Mouse (Mus musculus) MEL (cell line): ENCODE measurements around the gene Srp14. TPM values are rescaled to one million over a fixed set of nuclear protein-coding genes. Genes with fewer than 3 reads are reported as not detected.

ENCODE experiments used
- DNase-seq: peaks from one replicate; pipeline ENCODE4 v3.0.0; 2011; ENCODE audit warnings: low read depth, low spot score
- H3K27ac ChIP-seq: 2 replicates; pipeline ENCODE4 v1.5.1; 2012; ENCODE audit warnings: low read depth, mild to moderate bottlenecking, control low read depth, low read length, moderate library complexity; ENCODE audit not compliant: control insufficient read depth
- H3K27me3 ChIP-seq, 2 experiments: fragments of 150-350 bp in 1 of 2; sonication (generic) in 1 of 2; 2 replicates each; pipeline ENCODE4 v1.6.1; 2012; ENCODE audit warnings: low read length in 2 of 2, mild to moderate bottlenecking in 2 of 2, improper control_type of control experiment in 1 of 2, moderate library complexity in 1 of 2; ENCODE audit not compliant: insufficient read depth in 2 of 2, control insufficient read depth in 1 of 2
- H3K36me3 ChIP-seq, 2 experiments: 2 replicates each; pipeline ENCODE4 v1.6.1; 2012 to 2014; ENCODE audit warnings: low read length in 2 of 2, improper control_type of control experiment in 1 of 2, inconsistent platforms in 1 of 2, mild to moderate bottlenecking in 1 of 2; ENCODE audit not compliant: insufficient read depth in 2 of 2, control insufficient read depth in 1 of 2
- H3K4me1 ChIP-seq, 2 experiments: fragments of 150-350 bp in 1 of 2; sonication (generic) in 1 of 2; 2 replicates each; pipeline ENCODE4 v1.6.1; 2012; ENCODE audit warnings: low read length in 2 of 2, improper control_type of control experiment in 1 of 2, mild to moderate bottlenecking in 1 of 2; ENCODE audit not compliant: insufficient read depth in 2 of 2, control insufficient read depth in 1 of 2
- H3K4me3 ChIP-seq, 2 experiments: fragments of 150-350 bp in 1 of 2; sonication (generic) in 1 of 2; 2 replicates each; pipeline ENCODE4 v1.5.1; 2012; ENCODE audit warnings: low read depth in 2 of 2, low read length in 2 of 2, mild to moderate bottlenecking in 2 of 2, moderate library complexity in 2 of 2, control low read depth in 1 of 2, improper control_type of control experiment in 1 of 2; ENCODE audit not compliant: control insufficient read depth in 1 of 2, insufficient read depth in 1 of 2
- H3K79me2 ChIP-seq: 2 replicates; pipeline ENCODE4 v1.6.1; 2012; ENCODE audit warnings: mild to moderate bottlenecking, low read length, moderate library complexity; ENCODE audit not compliant: control insufficient read depth, poor library complexity, insufficient read depth
- H3K9ac ChIP-seq: 2 replicates; pipeline ENCODE4 v1.6.1; 2012; ENCODE audit warnings: low read depth, mild to moderate bottlenecking, control low read depth, low read length, moderate library complexity; ENCODE audit not compliant: control insufficient read depth, poor library complexity, severe bottlenecking
- H3K9me3 ChIP-seq: fragments of 150-350 bp; sonication (generic); replicated peaks from 2 replicates; pipeline ENCODE4 v1.6.1; 2012; ENCODE audit warnings: mild to moderate bottlenecking, low read length, improper control_type of control experiment, moderate library complexity; ENCODE audit not compliant: insufficient read depth
- CHD1 ChIP-seq: IDR thresholded peaks from 2 replicates; pipeline ENCODE4 v1.6.1; 2012; ENCODE audit warnings: low read depth, mild to moderate bottlenecking, inconsistent platforms, low read length, improper control_type of control experiment
- CHD2 ChIP-seq: IDR thresholded peaks from 2 replicates; pipeline ENCODE4 v1.6.1; 2011; ENCODE audit warnings: low read length, improper control_type of control experiment
- ETS1 ChIP-seq: IDR thresholded peaks from 2 replicates; pipeline ENCODE4 v1.6.1; 2012; ENCODE audit warnings: low read depth, mild to moderate bottlenecking, inconsistent platforms, low read length, improper control_type of control experiment, moderate library complexity
- GABPA ChIP-seq: IDR thresholded peaks from 2 replicates; pipeline ENCODE4 v1.6.1; 2012; ENCODE audit warnings: low read depth, mild to moderate bottlenecking, inconsistent platforms, low read length, improper control_type of control experiment, moderate library complexity
- GATA1 ChIP-seq: IDR thresholded peaks from 2 replicates; pipeline ENCODE4 v1.6.1; 2011; ENCODE audit warnings: low read depth, low read length, improper control_type of control experiment
- MAFK ChIP-seq: IDR thresholded peaks from 2 replicates; pipeline ENCODE4 v1.6.1; 2011; ENCODE audit warnings: low read depth, mild to moderate bottlenecking, low read length, improper control_type of control experiment, borderline replicate concordance
- MEF2A ChIP-seq: IDR thresholded peaks from 2 replicates; pipeline ENCODE4 v1.6.1; 2014; ENCODE audit warnings: low read depth, mild to moderate bottlenecking, inconsistent platforms, low read length, improper control_type of control experiment; ENCODE audit not compliant: poor library complexity, insufficient replicate concordance, severe bottlenecking; ENCODE audit errors: extremely low read depth
- MXI1 ChIP-seq: IDR thresholded peaks from 2 replicates; pipeline ENCODE4 v1.6.1; 2011; ENCODE audit warnings: mild to moderate bottlenecking, low read depth, low read length, improper control_type of control experiment
- MYB ChIP-seq: IDR thresholded peaks from 2 replicates; pipeline ENCODE4 v1.6.1; 2011; ENCODE audit warnings: mild to moderate bottlenecking, low read depth, low read length, improper control_type of control experiment
- NRF1 ChIP-seq: IDR thresholded peaks from 2 replicates; pipeline ENCODE4 v1.6.1; 2014; ENCODE audit warnings: low read depth, mild to moderate bottlenecking, inconsistent platforms, low read length, improper control_type of control experiment, moderate library complexity; ENCODE audit not compliant: poor library complexity, insufficient read depth, severe bottlenecking
- POLR2A ChIP-seq, 2 experiments: IDR thresholded peaks; 2 replicates each; pipeline ENCODE4 v1.6.1; 2011 to 2012; ENCODE audit warnings: low read length in 2 of 2, mild to moderate bottlenecking in 2 of 2, control low read depth in 1 of 2, improper control_type of control experiment in 1 of 2, low read depth in 1 of 2, moderate library complexity in 1 of 2; ENCODE audit not compliant: control insufficient read depth in 1 of 2, insufficient read depth in 1 of 2, poor library complexity in 1 of 2
- POLR2AphosphoS5 ChIP-seq: IDR thresholded peaks from 2 replicates; pipeline ENCODE4 v1.6.1; 2012; ENCODE audit warnings: low read depth, borderline replicate concordance, mild to moderate bottlenecking, inconsistent platforms, low read length, moderate library complexity, mixed read lengths
- RAD21 ChIP-seq: IDR thresholded peaks from 2 replicates; pipeline ENCODE4 v1.6.1; 2011; ENCODE audit warnings: mild to moderate bottlenecking, low read depth, low read length, improper control_type of control experiment
- SIN3A ChIP-seq: IDR thresholded peaks from 2 replicates; pipeline ENCODE4 v1.6.1; 2012; ENCODE audit warnings: low read length, improper control_type of control experiment, inconsistent platforms
- SMC3 ChIP-seq: IDR thresholded peaks from 2 replicates; pipeline ENCODE4 v1.6.1; 2011; ENCODE audit warnings: low read depth, low read length, improper control_type of control experiment
- TAL1 ChIP-seq: IDR thresholded peaks from 2 replicates; pipeline ENCODE4 v1.6.1; 2012; ENCODE audit warnings: mild to moderate bottlenecking, inconsistent platforms, low read length, moderate library complexity, mixed read lengths
- USF1 ChIP-seq: IDR thresholded peaks from 2 replicates; pipeline ENCODE4 v1.6.1; 2014; ENCODE audit warnings: low read depth, mild to moderate bottlenecking, inconsistent platforms, low read length, improper control_type of control experiment, moderate library complexity
- ZC3H11A ChIP-seq: IDR thresholded peaks from 2 replicates; pipeline ENCODE4 v1.6.1; 2012; ENCODE audit warnings: low read depth, mild to moderate bottlenecking, inconsistent platforms, low read length, improper control_type of control experiment
- ZKSCAN1 ChIP-seq: IDR thresholded peaks from 2 replicates; pipeline ENCODE4 v1.6.1; 2012; ENCODE audit warnings: low read depth, mild to moderate bottlenecking, inconsistent platforms, low read length, improper control_type of control experiment, moderate library complexity
- polyA plus RNA-seq, 2 experiments: library from polyadenylated mRNA; stranded (reverse) in 1 of 2; unstranded in 1 of 2; fragments of >175 nt in 1 of 2; fragments of >200 nt in 1 of 2; gene quantifications; 2 replicates each; pipeline versions ENCODE4 v1.2.1 to v1.2.4; 2012; ENCODE audit warnings: low replicate concordance in 2 of 2, low read depth in 1 of 2; ENCODE audit not compliant: insufficient read length in 2 of 2, insufficient read depth in 1 of 2, missing spikeins in 1 of 2
- total RNA-seq: library from RNA; depleted of rRNA; stranded (reverse); fragments of 300-350 nt; gene quantifications from 2 replicates; pipeline ENCODE4 v1.2.3, GENCODE M21; 2012

Gene Srp14
- total and polyA plus RNA-seq, 3 experiments, result 235 to 272 TPM; not detected in 1

DNA sequence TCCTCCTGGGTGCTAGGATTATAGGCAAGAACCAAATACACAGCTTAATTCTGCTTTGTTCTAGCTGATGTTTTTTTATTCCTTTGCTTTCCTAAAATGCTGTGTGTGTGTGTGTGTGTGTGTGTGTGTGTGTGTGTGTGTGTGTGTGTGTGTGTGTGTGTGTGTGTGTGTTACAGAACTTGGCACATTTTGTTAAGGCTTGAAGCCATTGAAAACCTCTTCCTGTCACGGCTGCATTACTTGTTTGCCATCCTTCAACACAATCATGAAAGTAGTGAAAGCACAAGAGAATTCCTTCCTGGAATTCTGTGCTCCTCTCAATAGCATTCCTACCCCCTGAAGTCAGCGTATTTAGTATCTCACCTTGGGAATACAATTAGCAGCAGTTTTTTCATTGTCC, 13.6 kb downstream of the Srp14 start:
- Histone ChIP-seq H3K9ac (no peak overlapping the region), H3K4me1 (no peaks in the 10 kb centered on the region), H3K27ac (no peak overlapping the region), H3K79me2 (no peaks in the 10 kb centered on the region), H3K9me3 (no peaks in the 10 kb centered on the region), H3K36me3 (peaks cover 0 to 3% of the 10 kb centered on the region in 2 experiments; a peak in 1 of 4 replicates), H3K27me3 (no peaks in the 10 kb centered on the region), H3K4me3 (no peak overlapping the region)
- DNase-seq, result no peak
- TF ChIP-seq MEF2A, result no peak
- TF ChIP-seq TAL1, result no peak
- TF ChIP-seq ZC3H11A, result no peak
- TF ChIP-seq ETS1, result no peak
- TF ChIP-seq CHD1, result no peak
- TF ChIP-seq MAFK, result no peak
- TF ChIP-seq CHD2, result no peak
- no peak for TF ChIP-seq SIN3A
- no peak for TF ChIP-seq SMC3
- TF ChIP-seq ZKSCAN1, result no peak
- TF ChIP-seq USF1, result no peak
- no peak for TF ChIP-seq NRF1
- no peak for TF ChIP-seq MXI1
- no peak for TF ChIP-seq POLR2A (IDR thresholded peaks at IDR 0.05; ENCODE audit: control insufficient read depth in 1 of 2, insufficient read depth in 1 of 2, low read depth in 1 of 2, low read length in 2 of 2, poor library complexity in 1 of 2)

DNA sequence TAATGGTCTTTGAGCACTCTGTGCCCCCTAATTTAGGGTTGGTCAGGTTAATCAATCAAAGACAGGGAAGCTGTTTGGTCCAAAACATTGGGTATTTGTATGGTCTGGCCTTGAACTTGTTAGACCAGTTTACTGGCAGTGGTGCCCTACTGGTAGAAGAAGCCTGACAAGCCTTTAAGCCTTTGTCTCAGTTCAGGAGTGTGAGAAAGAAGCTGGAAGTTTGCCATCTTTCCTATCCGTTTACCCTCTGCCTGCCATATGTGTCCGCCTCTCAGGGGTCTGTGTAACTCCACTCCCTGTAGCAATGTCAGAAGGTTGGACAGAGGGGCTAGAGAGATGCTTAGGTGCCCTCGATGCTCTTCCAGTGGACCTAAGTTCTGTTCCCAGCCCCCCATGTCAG, 15.1 kb downstream of the Srp14 start:
- Histone ChIP-seq H3K27me3 (no peaks in the 10 kb centered on the region), H3K79me2 (no peaks in the 10 kb centered on the region), H3K9ac (no peak overlapping the region), H3K4me3 (no peak overlapping the region), H3K27ac (no peak overlapping the region), H3K36me3 (peaks cover 0 to 3% of the 10 kb centered on the region in 2 experiments; a peak in 1 of 4 replicates), H3K4me1 (no peaks in the 10 kb centered on the region), H3K9me3 (no peaks in the 10 kb centered on the region)
- no peak for DNase-seq
- TF ChIP-seq ZKSCAN1 (no peak), GABPA (no peak), CHD1 (no peak)

- no peaks in the 10 kb centered on the region for H3K4me1 ChIP-seq
- H3K4me3 ChIP-seq, result no peak overlapping the region
- H3K36me3 ChIP-seq, result no peaks in the 10 kb centered on the region; a peak in 1 of 4 replicates
- H3K79me2 ChIP-seq, result no peaks in the 10 kb centered on the region
- H3K9ac ChIP-seq, result no peak overlapping the region
- no peak for DNase-seq
- H3K27ac ChIP-seq, result no peak overlapping the region
- no peaks in the 10 kb centered on the region for H3K9me3 ChIP-seq
- H3K27me3 ChIP-seq, result no peaks in the 10 kb centered on the region
- TF ChIP-seq MYB (no peak), MAFK (no peak), POLR2AphosphoS5 (no peak), GATA1 (no peak), RAD21 (no peak)
Observed at GRCm38 (mm10) chr2:118463480-118463879, 16.0 kb downstream of the Srp14 start.
